Mouse (Mus musculus) bone marrow, adult 2 months (tissue): ENCODE data around the gene Grasp.

Experiments used
- CTCF ChIP-seq: fragments of 200-500 bp; IDR thresholded peaks from 2 replicates; pipeline ENCODE4 v1.5.1; 2011; ENCODE audit warnings: low read length, control low read depth; ENCODE audit not compliant: control insufficient read depth, insufficient read depth
- POLR2A ChIP-seq: fragments of 200-500 bp; IDR thresholded peaks from 2 replicates; pipeline ENCODE4 v1.6.1; 2011; ENCODE audit warnings: low read depth, mild to moderate bottlenecking, control low read depth, low read length, borderline replicate concordance; ENCODE audit not compliant: control insufficient read depth

DNA sequence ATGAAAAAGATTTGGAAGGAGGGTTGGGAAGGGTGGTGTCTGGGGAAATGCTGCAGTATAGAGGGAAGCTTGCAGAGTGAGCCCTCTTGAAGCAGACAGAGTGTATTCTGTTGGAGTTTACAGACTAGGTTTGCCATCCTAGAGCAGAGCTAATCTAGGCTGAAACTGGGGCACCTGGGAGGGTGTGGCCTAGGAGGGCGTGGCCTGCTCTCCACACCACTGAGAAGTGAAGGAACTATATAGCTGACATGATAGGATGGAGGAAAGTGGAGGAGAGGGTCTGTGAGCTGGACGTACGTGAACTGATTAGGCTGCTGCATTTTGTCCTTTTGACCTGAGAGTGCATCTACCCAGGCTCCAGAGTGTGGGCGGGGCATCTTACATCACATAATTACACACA, 20.3 kb upstream of the Grasp start:
- TF ChIP-seq POLR2A (no peak), CTCF (no peak)
